Mouse (Mus musculus): ENCODE results near the gene Slc7a8.

GRCm38 (mm10) chr14:54730305-54730704, 51.4 kb downstream of the Slc7a8 start:
- no peak for TF ChIP-seq GATA1 (IDR thresholded peaks at IDR 0.05; ENCODE audit: borderline replicate concordance, low read length)
- no peak for TF ChIP-seq CTCF (IDR thresholded peaks at IDR 0.05; ENCODE audit: low read depth, low read length)

All from G1E (cell line).